Mouse (Mus musculus): ENCODE results near the gene Tram2. TPM values are rescaled to one million over a fixed set of nuclear protein-coding genes. Genes with fewer than 3 reads are reported as not detected.

Tram2 gene
- polyA plus RNA-seq, 1 experiment from 2014 or later, result 4.8 TPM

- peak overlapping the region; percentile 55 for H3K9ac ChIP-seq (ENCODE audit: low read length)
- H3K27me3 ChIP-seq (ENCODE audit: control insufficient read depth, insufficient read depth, low read length), result no peaks in the 10 kb centered on the region
- WGBS, result 7% methylated on average over 16 of the region's 16 CpGs
- 0 out of 2 replicates have a peak, but pooled peaks have one; percentile 1 for ATAC-seq (ENCODE audit: insufficient number of reproducible peaks, insufficient read depth, low FRiP score, low read depth)
- no peaks in the 10 kb centered on the region for H3K36me3 ChIP-seq (ENCODE audit: control insufficient read depth, insufficient read depth, low read length)
- peak overlapping the region; percentile 69 for H3K4me2 ChIP-seq (ENCODE audit: low read length)
- H3K9me3 ChIP-seq (ENCODE audit: control insufficient read depth, low read length), result no peaks in the 10 kb centered on the region
- H3K4me1 ChIP-seq (ENCODE audit: control insufficient read depth in 2 of 2, insufficient read depth in 2 of 2, low read length in 2 of 2), result peaks cover 5 to 7% of the 10 kb centered on the region in 2 experiments; a peak in 2 of 4 replicates
- peak overlapping the region; percentile 54 for H3K4me3 ChIP-seq (ENCODE audit: control insufficient read depth in 1 of 2, insufficient read depth in 1 of 2, low read depth in 1 of 2, low read length in 2 of 2)
- H3K27ac ChIP-seq (replicated peaks in 1 of 2; ENCODE audit: control insufficient read depth in 1 of 2, insufficient read depth in 1 of 2, low read depth in 2 of 2, low read length in 2 of 2), result peak overlapping the region in 1 of 2 experiments; percentile 9; a peak in 1 of 4 replicates
These were observed 127.2 kb downstream of the Tram2 start for GRCm38 (mm10) chr1:20951799-20952198.

- under 1% methylated on average over 22 of the region's 23 CpGs for WGBS
- Histone ChIP-seq H3K4me2 (ENCODE audit: low read length) (peak within 1 kb of the TSS; percentile 69), H3K9me3 (ENCODE audit: control insufficient read depth, low read length) (no peaks in the 10 kb centered on the region), H3K4me3 (ENCODE audit: control insufficient read depth in 1 of 2, insufficient read depth in 1 of 2, low read depth in 1 of 2, low read length in 2 of 2) (peak within 1 kb of the TSS; percentile 54), H3K27me3 (ENCODE audit: control insufficient read depth, insufficient read depth, low read length) (no peaks in the 10 kb centered on the region), H3K27ac (replicated peaks in 1 of 2; ENCODE audit: control insufficient read depth in 1 of 2, insufficient read depth in 1 of 2, low read depth in 2 of 2, low read length in 2 of 2) (peak within 1 kb of the TSS; percentile 53 to 67), H3K9ac (ENCODE audit: low read length) (peak within 1 kb of the TSS; percentile 55), H3K4me1 (ENCODE audit: control insufficient read depth in 2 of 2, insufficient read depth in 2 of 2, low read length in 2 of 2) (peaks cover 5 to 7% of the 10 kb centered on the region in 2 experiments; a peak in 2 of 4 replicates), H3K36me3 (ENCODE audit: control insufficient read depth, insufficient read depth, low read length) (no peaks in the 10 kb centered on the region)
- ATAC-seq (ENCODE audit: insufficient number of reproducible peaks, insufficient read depth, low FRiP score, low read depth), result peak; percentile 95
These were observed 127.7 kb downstream of the Tram2 start, which contains the start of gene Efhc1 for GRCm38 (mm10) chr1:20951300-20951763. Gene Efhc1, plus strand, starts transcription at chr1:20951626.

Other genes starting within 250 kb of the Tram2 start
- 3.3 and 3.8 TPM in 2 replicates for gene Paqr8, start 188.6 kb downstream of the Tram2 start, polyA plus RNA-seq (2014; fragmentation: Nextera tagmentation; extraction: Ambion mirVana)
- 0.81 and 1.9 TPM in 2 replicates for gene Efhc1, start 127.6 kb downstream of the Tram2 start, polyA plus RNA-seq (2014; fragmentation: Nextera tagmentation; extraction: Ambion mirVana)
- gene Tmem14a, start 139.3 kb upstream of the Tram2 start, polyA plus RNA-seq (2014; fragmentation: Nextera tagmentation; extraction: Ambion mirVana), result 11.8 and 12.5 TPM in 2 replicates
- 0.38 TPM in 2 replicates for gene Gsta3, start 161.4 kb upstream of the Tram2 start, polyA plus RNA-seq (2014; fragmentation: Nextera tagmentation; extraction: Ambion mirVana)

Measured in heart, embryonic 14.5 days (tissue).